Comparison of ENCODE assay signal across 28 mouse cellular contexts in genomic region chr4:56157521-56158065, GRCm38 (mm10).
"Had no signal": no experiment of that assay in that cellular context is flagged by ENCODE, and none has a peak within 500 bp of the region (broad histone marks: within the 10 kb centered on the region; RNA-seq: fewer than 3 reads in every experiment).

No protein-coding gene starts in this region.

- DNase-seq: cerebellum, adult 18-20 months; cerebellum, adult 2 months; cerebellum, adult 8-10 months; cerebellum, adult 9-10 months; cerebellum, adult 9-11 months; cerebellum, postnatal 10 days; cerebellum, postnatal 14 days; cerebellum, postnatal 25 days; cerebellum, postnatal 36 days; embryo, embryonic 11 days; forebrain, postnatal 0 days; gastrocnemius, adult 2 months; gastrocnemius, postnatal 10 days; gastrocnemius, postnatal 14 days; gastrocnemius, postnatal 25 days; gastrocnemius, postnatal 36 days; heart, adult 11 months had no signal

- H3K9ac ChIP-seq: embryonic facial prominence, embryonic 12.5 days; embryonic facial prominence, embryonic 13.5 days; embryonic facial prominence, embryonic 15.5 days; forebrain, embryonic 12.5 days; forebrain, embryonic 13.5 days; forebrain, embryonic 15.5 days; forebrain, postnatal 0 days had no signal

- H3K9me3 ChIP-seq: embryonic facial prominence, embryonic 10.5 days; embryonic facial prominence, embryonic 12.5 days; embryonic facial prominence, embryonic 13.5 days; embryonic facial prominence, embryonic 15.5 days; forebrain, embryonic 10.5 days; forebrain, embryonic 12.5 days; forebrain, embryonic 15.5 days had no signal

- ATAC-seq: forebrain, embryonic 13.5 days; forebrain, embryonic 14.5 days; forebrain, embryonic 15.5 days; forebrain, embryonic 16.5 days; forebrain, postnatal 0 days had no signal

- H3K27ac ChIP-seq: embryonic facial prominence, embryonic 10.5 days; embryonic facial prominence, embryonic 12.5 days; embryonic facial prominence, embryonic 13.5 days; embryonic facial prominence, embryonic 15.5 days; forebrain, embryonic 10.5 days; forebrain, embryonic 12.5 days; forebrain, embryonic 13.5 days; forebrain, embryonic 15.5 days; gastrocnemius, adult 2 months had no signal

- H3K4me2 ChIP-seq: embryonic facial prominence, embryonic 12.5 days; embryonic facial prominence, embryonic 13.5 days; embryonic facial prominence, embryonic 15.5 days; forebrain, embryonic 12.5 days; forebrain, embryonic 13.5 days; forebrain, embryonic 15.5 days had no signal

- H3K4me1 ChIP-seq: embryonic facial prominence, embryonic 10.5 days; embryonic facial prominence, embryonic 15.5 days had no signal

- H3K4me3 ChIP-seq: embryonic facial prominence, embryonic 10.5 days; embryonic facial prominence, embryonic 12.5 days; embryonic facial prominence, embryonic 13.5 days; embryonic facial prominence, embryonic 15.5 days; erythroblast, embryonic 14.5 days; forebrain, embryonic 10.5 days; forebrain, embryonic 12.5 days; forebrain, embryonic 13.5 days; forebrain, embryonic 15.5 days; gastrocnemius, adult 2 months had no signal

- H3K27me3 ChIP-seq: embryonic facial prominence, embryonic 12.5 days; embryonic facial prominence, embryonic 13.5 days; embryonic facial prominence, embryonic 15.5 days; forebrain, embryonic 12.5 days; forebrain, embryonic 13.5 days; forebrain, embryonic 15.5 days had no signal

- H3K36me3 ChIP-seq: embryonic facial prominence, embryonic 10.5 days; embryonic facial prominence, embryonic 12.5 days; embryonic facial prominence, embryonic 13.5 days; embryonic facial prominence, embryonic 15.5 days; forebrain, embryonic 10.5 days; forebrain, embryonic 12.5 days; forebrain, embryonic 15.5 days had no signal
